8 mouse cellular contexts compared by ENCODE assay signal in the genomic region with DNA sequence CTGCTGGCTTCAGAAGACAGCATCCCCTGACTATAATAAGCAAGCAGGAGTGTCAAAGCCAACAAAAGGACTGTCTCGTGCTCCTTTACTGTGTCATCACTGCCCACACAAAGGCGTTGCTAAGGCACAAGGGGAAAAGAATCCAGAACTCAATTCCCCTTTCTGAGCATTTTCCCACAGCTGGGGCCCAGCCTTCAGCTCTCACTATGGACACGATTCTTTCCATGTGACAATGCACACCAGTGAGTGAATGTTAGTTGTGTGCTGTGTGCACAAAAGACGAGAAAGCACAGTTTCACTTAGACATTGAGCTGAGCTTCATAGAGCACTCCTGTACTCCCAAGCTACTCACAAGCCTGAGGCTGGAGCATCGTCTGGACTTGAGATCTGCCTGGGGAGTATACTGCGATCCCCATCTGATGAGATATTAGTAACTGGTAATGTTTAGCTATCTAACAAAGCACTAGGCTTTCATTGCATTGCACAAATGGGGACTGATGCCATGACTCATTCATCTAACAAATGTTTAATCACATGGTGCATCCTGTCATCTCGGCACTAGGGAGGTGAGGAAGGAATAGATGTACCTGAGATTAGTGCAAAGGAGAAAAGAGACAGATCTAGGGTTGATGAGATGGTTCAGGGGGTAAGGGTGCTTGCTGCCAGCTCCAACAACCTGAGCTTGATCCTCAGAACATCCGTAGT. TPM values are rescaled to one million over a fixed set of nuclear protein-coding genes. Genes with fewer than 3 reads are reported as not detected.
DNase-seq lines count a peak whose midpoint lies in the region; ATAC-seq and TF ChIP-seq lines count a peak whose summit lies in the region.

No protein-coding gene starts in this region.

- H3K9me3 ChIP-seq in midbrain, embryonic 16.5 days (replicated peaks; ENCODE audit: control insufficient read depth, low read length, poor library complexity, severe bottlenecking): no peaks in the 10 kb centered on the region

- WGBS in midbrain, embryonic 16.5 days: 19% methylated on average over 8 of the region's 8 CpGs

- H3K4me3 ChIP-seq in layer of hippocampus, adult 2 months: no peak overlapping the region
- H3K4me3 ChIP-seq in midbrain, embryonic 16.5 days (ENCODE audit: low read depth, low read length): no peak overlapping the region

- H3K4me1 ChIP-seq in midbrain, embryonic 16.5 days (ENCODE audit: control insufficient read depth, insufficient read depth, low read length): peaks cover 2% of the 10 kb centered on the region; the same call in 1 of the 2 replicates

- H3K27ac ChIP-seq in layer of hippocampus, adult 2 months: peak overlapping the region; percentile 76
- H3K27ac ChIP-seq in midbrain, embryonic 16.5 days (ENCODE audit: low read length): no peak overlapping the region

- H3K36me3 ChIP-seq in midbrain, embryonic 16.5 days (ENCODE audit: control insufficient read depth, insufficient read depth, low read length): no peaks in the 10 kb centered on the region

- peak; percentile 58; the same call in 1 of the 2 replicates for ATAC-seq in midbrain, embryonic 16.5 days

- no peak overlapping the region for H3K9ac ChIP-seq in midbrain, embryonic 16.5 days (ENCODE audit: low read depth, low read length)

- no peak overlapping the region for H3K4me2 ChIP-seq in midbrain, embryonic 16.5 days (ENCODE audit: low read length)

- no peaks in the 10 kb centered on the region for H3K27me3 ChIP-seq in midbrain, embryonic 16.5 days (ENCODE audit: control insufficient read depth, insufficient read depth, low read depth, low read length)

- peak; percentile 87 for DNase-seq in brain, adult 2 months (ENCODE audit: low read depth, low spot score)
- DNase-seq in fibroblast of lung, adult 2 months (ENCODE audit: low read depth): peak; percentile 32
- peak; percentile 27 to 30 for DNase-seq in layer of hippocampus, adult 2 months (ENCODE audit: low spot score in 2 of 2)
- no peak for DNase-seq in kidney, postnatal 25 days
- no peak for DNase-seq in gastrocnemius, adult 18-20 months (ENCODE audit: low spot score)
- DNase-seq in MN1 (ENCODE audit: low spot score): no peak
- DNase-seq in lung, postnatal 10 days: no peak

- TF ChIP-seq CTCF in layer of hippocampus, adult 2 months (conservative IDR thresholded peaks at IDR 0.05): no peak

RNA-seq across cellular contexts. Expression of a gene that starts 25.5 kb away (rescaled TPM):
- 100 to 1,000 TPM; 134 TPM for total RNA-seq in layer of hippocampus, adult 2 months (2021)
- 144 and 153 TPM in 2 replicates for polyA plus RNA-seq in midbrain, embryonic 16.5 days (2015; fragmentation: Nextera tagmentation; extraction: Ambion mirVana)
- total RNA-seq in gastrocnemius, adult 18-20 months (2021): 10 to 100 TPM; 14.2 to 17.1 TPM

RNA-seq across cellular contexts. Expression of a gene that starts 47.8 kb away (rescaled TPM):
- 10 to 100 TPM; 28.7 to 30.9 TPM for total RNA-seq in layer of hippocampus, adult 2 months (2021)
- polyA plus RNA-seq in midbrain, embryonic 16.5 days (2015; fragmentation: Nextera tagmentation; extraction: Ambion mirVana): 10.5 and 15.1 TPM in 2 replicates
- total RNA-seq in gastrocnemius, adult 18-20 months (2021): 10 to 100 TPM; 18.6 to 19.1 TPM

RNA-seq across cellular contexts. Expression of a gene that starts 53.2 kb away (rescaled TPM):
- 100 to 1,000 TPM; 252 to 273 TPM for total RNA-seq in layer of hippocampus, adult 2 months (2021)
- polyA plus RNA-seq in midbrain, embryonic 16.5 days (2015; fragmentation: Nextera tagmentation; extraction: Ambion mirVana): 731 and 741 TPM in 2 replicates
- total RNA-seq in gastrocnemius, adult 18-20 months (2021): 100 to 1,000 TPM; 192 to 203 TPM

Comparison
In these comparisons a context has a peak if more than half of its experiments do, and no peak if none do; other contexts are left out.
1. DNase-seq: peak in brain, adult 2 months (single experiment), fibroblast of lung, adult 2 months (single experiment) and layer of hippocampus, adult 2 months (2 of 2); none in kidney, postnatal 25 days (0 of 2), gastrocnemius, adult 18-20 months (single experiment), MN1 (single experiment) and lung, postnatal 10 days (single experiment).
2. RNA of a gene that starts 25.5 kb away (total RNA-seq): 134 TPM in layer of hippocampus, adult 2 months; 14.2 to 17.1 TPM in gastrocnemius, adult 18-20 months; every median in the first group is over 4 times any median in the second.